Mouse (Mus musculus) CH12.LX (cell line): Measurements from ENCODE around the gene Itpr2. TPM values are rescaled to one million over a fixed set of nuclear protein-coding genes. Genes with fewer than 3 reads are reported as not detected.

ENCODE experiments used
- DNase-seq: peaks from one replicate; pipeline ENCODE4 v3.0.0-alpha.2; 2013; ENCODE audit errors: extremely low read depth
- H3K27ac ChIP-seq: 2 replicates; pipeline ENCODE4 v1.5.1; 2012; ENCODE audit warnings: low read depth, mild to moderate bottlenecking, control low read depth, moderate library complexity; ENCODE audit not compliant: insufficient read depth
- H3K27me3 ChIP-seq: replicated peaks from 2 replicates; pipeline ENCODE3; 2012; ENCODE audit warnings: inconsistent platforms
- H3K36me3 ChIP-seq, 2 experiments: replicated peaks in 1 of 2; 2 replicates each; pipeline versions ENCODE3 to v1.6.1; 2012; ENCODE audit warnings: inconsistent platforms in 1 of 2, low read length in 1 of 2, mild to moderate bottlenecking in 1 of 2, mixed read lengths in 1 of 2, moderate library complexity in 1 of 2; ENCODE audit not compliant: control insufficient read depth in 1 of 2, insufficient read depth in 1 of 2
- H3K4me1 ChIP-seq, 2 experiments: 2 replicates each; pipeline ENCODE4 v1.6.1; 2012; ENCODE audit warnings: inconsistent platforms in 1 of 2, moderate library complexity in 1 of 2; ENCODE audit not compliant: insufficient read depth in 2 of 2, control insufficient read depth in 1 of 2
- H3K4me2 ChIP-seq: 2 replicates; pipeline ENCODE4 v1.6.1; 2012; ENCODE audit warnings: low read depth, mild to moderate bottlenecking, control low read depth; ENCODE audit not compliant: poor library complexity, insufficient read depth, severe bottlenecking
- H3K4me3 ChIP-seq, 3 experiments: fragments of 150-350 bp in 1 of 3; sonication (generic) in 1 of 3; replicated peaks in 1 of 3; 2 replicates each; pipeline versions ENCODE3 to v1.5.1; 2011 to 2012; ENCODE audit warnings: low read depth in 2 of 3, low read length in 2 of 3, mild to moderate bottlenecking in 2 of 3, moderate library complexity in 2 of 3, control low read depth in 1 of 3, improper control_type of control experiment in 1 of 3, inconsistent platforms in 1 of 3, mixed read lengths in 1 of 3; ENCODE audit not compliant: poor library complexity in 1 of 3
- H3K79me2 ChIP-seq: replicated peaks from 2 replicates; pipeline ENCODE4 v1.6.1; 2012; ENCODE audit warnings: mild to moderate bottlenecking, moderate library complexity; ENCODE audit not compliant: control insufficient read depth, poor library complexity, insufficient read depth, severe bottlenecking; ENCODE audit errors: extremely low read depth
- H3K9ac ChIP-seq: 2 replicates; pipeline ENCODE4 v1.6.1; 2012; ENCODE audit warnings: low read depth, mild to moderate bottlenecking, control low read depth, moderate library complexity; ENCODE audit not compliant: insufficient read depth
- H3K9me3 ChIP-seq: replicated peaks from 2 replicates; pipeline ENCODE3; 2012; ENCODE audit warnings: low read length, inconsistent platforms, mixed read lengths
- BHLHE40 ChIP-seq: IDR thresholded peaks from 2 replicates; pipeline ENCODE4 v1.6.1; 2011; ENCODE audit warnings: mild to moderate bottlenecking, low read depth, low read length, improper control_type of control experiment
- CHD1 ChIP-seq: IDR thresholded peaks from 2 replicates; pipeline ENCODE4 v1.6.1; 2012; ENCODE audit warnings: low read depth, low read length, improper control_type of control experiment, inconsistent platforms
- CHD2 ChIP-seq: IDR thresholded peaks from 2 replicates; pipeline ENCODE4 v1.6.1; 2011; ENCODE audit warnings: low read length, improper control_type of control experiment
- CTCF ChIP-seq, 2 experiments: IDR thresholded peaks in 1 of 2; conservative IDR thresholded peaks in 1 of 2; 2 replicates each; pipeline ENCODE4 v1.5.1; 2011 to 2012; ENCODE audit warnings: low read depth in 2 of 2, low read length in 2 of 2, improper control_type of control experiment in 1 of 2, inconsistent platforms in 1 of 2, mild to moderate bottlenecking in 1 of 2, moderate library complexity in 1 of 2
- ELF1 ChIP-seq: IDR thresholded peaks from 2 replicates; pipeline ENCODE4 v1.6.1; 2014; ENCODE audit warnings: low read depth, mild to moderate bottlenecking, inconsistent platforms, low read length, improper control_type of control experiment
- EP300 ChIP-seq: IDR thresholded peaks from 2 replicates; pipeline ENCODE4 v1.6.1; 2011; ENCODE audit warnings: low read length, improper control_type of control experiment
- GABPA ChIP-seq: IDR thresholded peaks from 2 replicates; pipeline ENCODE4 v1.6.1; 2012; ENCODE audit warnings: low read depth, low read length, improper control_type of control experiment, inconsistent platforms; ENCODE audit not compliant: insufficient replicate concordance
- HCFC1 ChIP-seq: IDR thresholded peaks from 2 replicates; pipeline ENCODE4 v1.6.1; 2012; ENCODE audit warnings: low read depth, mild to moderate bottlenecking, inconsistent platforms, low read length, improper control_type of control experiment
- IRF4 ChIP-seq: IDR thresholded peaks from 2 replicates; pipeline ENCODE4 v1.6.1; 2014; ENCODE audit warnings: low read depth, mild to moderate bottlenecking, inconsistent platforms, low read length, improper control_type of control experiment
- JUN ChIP-seq: IDR thresholded peaks from 2 replicates; pipeline ENCODE4 v1.6.1; 2011; ENCODE audit warnings: low read depth, mild to moderate bottlenecking, low read length, improper control_type of control experiment, moderate library complexity; ENCODE audit not compliant: insufficient read depth
- KAT2A ChIP-seq: IDR thresholded peaks from 2 replicates; pipeline ENCODE4 v1.6.1; 2012; ENCODE audit warnings: low read length, improper control_type of control experiment, inconsistent platforms; ENCODE audit not compliant: insufficient replicate concordance
- MAX ChIP-seq: IDR thresholded peaks from 2 replicates; pipeline ENCODE4 v1.6.1; 2011; ENCODE audit warnings: low read length, improper control_type of control experiment
- MAZ ChIP-seq: IDR thresholded peaks from 2 replicates; pipeline ENCODE4 v1.6.1; 2012; ENCODE audit warnings: low read depth, mild to moderate bottlenecking, inconsistent platforms, low read length, improper control_type of control experiment, moderate library complexity
- MXI1 ChIP-seq: IDR thresholded peaks from 2 replicates; pipeline ENCODE4 v1.6.1; 2011; ENCODE audit warnings: mild to moderate bottlenecking, low read depth, low read length, improper control_type of control experiment
- NELFE ChIP-seq: IDR thresholded peaks from 2 replicates; pipeline ENCODE4 v1.6.1; 2011; ENCODE audit warnings: low read depth, low read length, improper control_type of control experiment
- UBTF ChIP-seq: IDR thresholded peaks from 2 replicates; pipeline ENCODE4 v1.6.1; 2012; ENCODE audit warnings: low read depth, mild to moderate bottlenecking, inconsistent platforms, low read length, improper control_type of control experiment, moderate library complexity
- USF1 ChIP-seq: IDR thresholded peaks from 2 replicates; pipeline ENCODE4 v1.6.1; 2014; ENCODE audit warnings: low read depth, mild to moderate bottlenecking, inconsistent platforms, low read length, improper control_type of control experiment
- USF2 ChIP-seq: conservative IDR thresholded peaks from 2 replicates; pipeline ENCODE4 v1.6.1; 2011; ENCODE audit warnings: low read depth, low read length, improper control_type of control experiment
- ZMIZ1 ChIP-seq: IDR thresholded peaks from 2 replicates; pipeline ENCODE4 v1.6.1; 2012; ENCODE audit warnings: low read depth, mild to moderate bottlenecking, inconsistent platforms, low read length, improper control_type of control experiment
- dilution Hi-C: fragments of 300-500 bp; cut with MboI; formaldehyde crosslinking; loops from 2 replicates; pipeline ENCODE4 v1.14.3; 2020; ENCODE audit warnings: low sequenced_read_pairs; ENCODE audit not compliant: extremely low pct_unique_long_range_greater_than_20kb, extremely low pct_ligation_motif_present
- in situ Hi-C: fragments of 300-500 bp; cut with MboI; formaldehyde crosslinking; loops from 3 replicates; pipeline ENCODE4 v1.14.3; 2019; ENCODE audit warnings: low sequenced_read_pairs, low pct_ligation_motif_present, low pct_unique_long_range_greater_than_20kb, mixed read lengths
- polyA plus RNA-seq: library from polyadenylated mRNA; unstranded; fragments of >175 nt; gene quantifications from 2 replicates; pipeline ENCODE4 v1.2.1, GENCODE M21; 2012; ENCODE audit warnings: low read depth; ENCODE audit not compliant: insufficient read length
- total RNA-seq, 2 experiments: library from RNA; depleted of rRNA; stranded (reverse); fragments of 300-350 nt in 1 of 2; fragments of >200 nt in 1 of 2; gene quantifications; 2 replicates each; pipeline ENCODE4 v1.2.3; 2012 to 2014

Gene Itpr2
- total and polyA plus RNA-seq, 3 experiments: 3.5 to 8.9 (median 4.4) TPM

DNA sequence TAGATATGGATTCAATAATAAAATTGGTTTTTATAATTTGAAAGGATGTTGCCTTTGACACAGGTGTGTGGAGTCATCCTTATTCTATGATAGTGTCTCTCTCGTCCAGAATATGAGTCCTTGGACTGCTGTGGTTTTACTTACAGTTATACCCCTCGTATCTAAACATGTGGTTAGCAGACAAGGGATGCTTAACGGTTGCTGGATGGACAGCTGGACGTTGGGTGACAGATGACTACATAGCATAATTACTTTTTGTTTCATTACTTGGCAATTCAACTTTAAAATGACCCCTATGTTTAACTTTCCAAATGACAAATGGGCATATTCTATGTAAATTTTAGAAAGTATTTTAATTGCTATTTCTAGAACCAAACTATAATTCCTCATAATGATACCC lies 297.6 kb downstream of the Itpr2 start:
- Histone ChIP-seq H3K4me3 (no peak overlapping the region), H3K27ac (no peak overlapping the region), H3K79me2 (no peaks in the 10 kb centered on the region), H3K27me3 (no peaks in the 10 kb centered on the region), H3K4me1 (peaks cover 21 to 46% of the 10 kb centered on the region in 2 experiments), H3K36me3 (no peaks in the 10 kb centered on the region), H3K4me2 (no peak overlapping the region), H3K9me3 (no peaks in the 10 kb centered on the region), H3K9ac (no peak overlapping the region)
- no peak for DNase-seq
- dilution Hi-C loops: no loop called here
- in situ Hi-C loops: no loop called here
- no peak for TF ChIP-seq NELFE
- TF ChIP-seq IRF4: no peak
- no peak for TF ChIP-seq MAZ
- TF ChIP-seq GABPA: no peak
- no peak for TF ChIP-seq EP300
- TF ChIP-seq ELF1: no peak

DNA sequence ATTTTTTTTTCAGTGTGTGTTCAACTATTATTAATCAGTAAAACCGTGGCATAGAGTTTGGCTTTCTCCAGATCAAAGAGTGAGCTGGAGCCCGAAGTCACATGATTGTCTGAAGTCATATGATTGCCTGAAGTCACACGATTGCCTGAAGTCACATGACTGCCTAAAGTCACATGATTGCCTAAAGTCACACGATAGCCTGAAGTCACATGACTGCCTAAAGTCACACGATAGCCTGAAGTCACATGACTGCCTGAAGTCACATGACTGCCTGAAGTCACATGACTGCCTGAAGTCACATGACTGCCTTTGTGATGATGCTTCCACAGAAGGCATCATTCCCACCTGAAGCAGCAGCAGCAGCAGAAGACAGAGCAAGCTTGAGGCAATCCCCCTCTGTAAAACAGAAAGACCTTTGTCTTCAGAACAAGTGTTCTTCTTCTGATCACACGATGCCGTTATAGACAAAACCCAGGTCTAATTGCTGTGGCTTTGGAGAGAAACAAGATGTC lies 304.1 kb downstream of the Itpr2 start:
- H3K36me3 ChIP-seq: peaks cover 3 to 11% of the 10 kb centered on the region in 2 experiments
- no peak for DNase-seq
- no peaks in the 10 kb centered on the region for H3K79me2 ChIP-seq
- H3K27me3 ChIP-seq: no peaks in the 10 kb centered on the region
- TF ChIP-seq JUN (no peak), CHD1 (no peak), MAZ (no peak), USF2 (peak; percentile 92), MXI1 (no peak), KAT2A (no peak), USF1 (peak; percentile 75), NELFE (no peak), UBTF (no peak), BHLHE40 (peak; percentile 71; the same call in 1 of the 2 replicates), MAX (no peak), HCFC1 (no peak), CTCF (conservative IDR thresholded peaks at IDR 0.05 in 1 of 2, IDR thresholded peaks at IDR 0.05 in 1 of 2; ENCODE audit: low read depth in 2 of 2, low read length in 2 of 2) (no peak), IRF4 (no peak), ZMIZ1 (no peak), EP300 (no peak), CHD2 (no peak)
- no peaks in the 10 kb centered on the region for H3K4me1 ChIP-seq
- H3K9me3 ChIP-seq: peaks cover 5% of the 10 kb centered on the region
- no peak overlapping the region for H3K4me3 ChIP-seq
- H3K4me2 ChIP-seq: no peak overlapping the region
- dilution Hi-C loops: no loop called here
- in situ Hi-C loops: no loop called here
- no peak overlapping the region for H3K27ac ChIP-seq
- H3K9ac ChIP-seq: no peak overlapping the region
